Mouse (Mus musculus): ENCODE results near the gene Stx4a. TPM values are rescaled to one million over a fixed set of nuclear protein-coding genes. Genes with fewer than 3 reads are reported as not detected.
"Not testable (repeated sequence)": the region's sequence is repeated elsewhere in the genome, so short reads cannot be mapped to it uniquely, and the experiment has no call there.

Stx4a gene
- total and polyA plus RNA-seq, 2 experiments from 2014 or later, result 7.5 to 20.4 TPM

DNA sequence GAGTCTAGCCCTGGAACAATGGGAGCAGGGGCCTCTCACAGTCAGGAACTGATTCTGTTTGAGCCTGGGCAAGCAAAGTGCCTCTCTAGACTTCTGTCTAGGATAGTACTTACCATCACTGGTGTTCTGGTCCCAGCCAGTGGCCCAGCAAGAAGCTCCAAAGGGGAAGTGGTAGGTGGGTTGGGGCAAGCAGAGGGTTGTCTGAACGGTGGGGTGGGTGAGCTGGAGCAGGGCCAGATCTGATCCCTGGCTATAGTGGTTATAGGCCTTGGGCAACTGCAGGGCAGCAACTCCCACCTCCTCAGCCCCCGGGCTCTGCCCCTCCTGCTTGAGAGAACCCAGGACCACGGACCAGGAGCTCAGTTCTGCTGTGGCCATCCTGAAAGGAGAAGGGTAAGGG, 64.7 kb downstream of the Stx4a start:
- ATAC-seq, result no peak
- Histone ChIP-seq H3K27ac (ENCODE audit: low read depth, low read length) (no peak overlapping the region), H3K4me2 (ENCODE audit: low read depth) (no peak overlapping the region), H3K4me1 (ENCODE audit: insufficient read depth) (no peaks in the 10 kb centered on the region), H3K9me3 (ENCODE audit: low read length) (no peaks in the 10 kb centered on the region), H3K9ac (no peak overlapping the region), H3K4me3 (ENCODE audit: low read depth, low read length) (no peak overlapping the region), H3K27me3 (ENCODE audit: insufficient read depth, low read length) (no peaks in the 10 kb centered on the region), H3K36me3 (ENCODE audit: insufficient read depth) (peaks cover 67% of the 10 kb centered on the region)
- no peak for DNase-seq
- no peak for TF ChIP-seq CTCF (IDR thresholded peaks at IDR 0.05; ENCODE audit: low read depth)
- WGBS, result 69% methylated on average over 3 of the region's 3 CpGs

DNA sequence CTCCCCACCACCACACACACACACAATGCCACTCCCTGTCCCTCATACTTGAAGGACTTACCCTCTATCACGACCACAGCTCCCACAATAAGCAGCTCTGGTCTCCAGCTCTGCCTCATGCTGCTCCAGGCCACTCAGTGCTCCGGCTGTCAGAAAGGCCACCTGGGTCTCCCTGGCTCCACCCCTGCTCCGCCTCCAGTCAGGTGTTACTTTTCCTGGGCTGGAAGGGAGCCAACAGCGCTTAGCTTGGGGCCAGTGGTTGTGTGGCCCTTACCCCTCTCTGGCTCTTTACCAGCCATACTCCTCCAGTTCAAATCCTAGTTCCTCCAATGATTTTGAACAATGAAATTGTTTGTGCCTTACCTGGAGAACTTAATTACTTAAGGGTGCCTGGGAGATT, 66.7 kb downstream of the Stx4a start, which contains the start of gene Prss53:
TSS of gene Prss53 (minus strand) at position 173 of the 400 bp plus-strand sequence.
- no peaks in the 10 kb centered on the region for H3K27me3 ChIP-seq (ENCODE audit: insufficient read depth, low read length)
- peaks cover 5% of the 10 kb centered on the region; the same call in 1 of the 2 replicates for H3K4me1 ChIP-seq (ENCODE audit: insufficient read depth)
- ATAC-seq (no peak), DNase-seq (no peak)
- no peak within 1 kb of the TSS for H3K4me3 ChIP-seq (ENCODE audit: low read depth, low read length)
- no peaks in the 10 kb centered on the region for H3K9me3 ChIP-seq (ENCODE audit: low read length)
- no peak within 1 kb of the TSS for H3K4me2 ChIP-seq (ENCODE audit: low read depth)
- H3K27ac ChIP-seq (ENCODE audit: low read depth, low read length), result no peak within 1 kb of the TSS
- H3K9ac ChIP-seq, result no peak within 1 kb of the TSS
- 36% methylated on average over 4 of the region's 4 CpGs for WGBS
- TF ChIP-seq CTCF (IDR thresholded peaks at IDR 0.05; ENCODE audit: low read depth), result no peak
- H3K36me3 ChIP-seq (ENCODE audit: insufficient read depth), result peaks cover 50% of the 10 kb centered on the region

GRCm38 (mm10) chr7:127894480-127894879, 70.4 kb downstream of the Stx4a start:
- ATAC-seq, result no peak
- WGBS, result 86% methylated on average over 5 of the region's 5 CpGs
- peaks cover 6% of the 10 kb centered on the region; the same call in 1 of the 2 replicates for H3K4me1 ChIP-seq (ENCODE audit: insufficient read depth)
- DNase-seq, result no peak
- peak overlapping the region; percentile 71; the same call in 1 of the 2 replicates for H3K4me2 ChIP-seq (ENCODE audit: low read depth)
- H3K9me3 ChIP-seq (ENCODE audit: low read length), result no peaks in the 10 kb centered on the region
- no peak overlapping the region for H3K9ac ChIP-seq
- TF ChIP-seq CTCF (IDR thresholded peaks at IDR 0.05; ENCODE audit: low read depth), result no peak
- peaks cover 17% of the 10 kb centered on the region for H3K36me3 ChIP-seq (ENCODE audit: insufficient read depth)
- H3K27me3 ChIP-seq (ENCODE audit: insufficient read depth, low read length), result no peaks in the 10 kb centered on the region
- H3K27ac ChIP-seq (ENCODE audit: low read depth, low read length), result no peak overlapping the region
- no peak overlapping the region for H3K4me3 ChIP-seq (ENCODE audit: low read depth, low read length)

DNA sequence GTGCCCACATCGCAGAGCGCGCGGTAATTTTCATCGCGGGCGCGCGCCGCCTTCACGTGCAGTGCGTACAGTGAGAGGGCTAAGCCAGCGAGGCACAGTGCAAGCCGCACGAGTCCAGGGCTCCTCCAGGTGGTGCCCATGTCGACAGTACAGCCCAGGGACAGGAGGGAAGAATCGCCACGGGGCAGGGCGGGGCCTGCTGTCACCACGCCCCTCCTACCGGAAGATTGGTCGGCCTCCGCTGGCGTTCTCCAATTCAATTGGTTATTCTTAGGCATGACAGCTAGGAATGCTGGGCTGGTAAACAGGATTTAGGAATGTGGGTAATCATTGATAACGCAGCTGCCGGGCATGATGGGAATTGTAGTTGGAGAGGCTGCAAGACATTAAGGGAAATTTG, 71.3 kb downstream of the Stx4a start, which contains the start of the genes Gm21974 and Vkorc1:
TSS of gene Gm21974 (minus strand) at position 13 of the 400 bp plus-strand sequence.
TSS of gene Vkorc1 (minus strand) at position 176 of the 400 bp plus-strand sequence.
- WGBS, result under 1% methylated on average over 26 of the region's 26 CpGs
- peak within 1 kb of the TSS; percentile 71 for H3K4me2 ChIP-seq (ENCODE audit: low read depth)
- H3K9ac ChIP-seq, result peak within 1 kb of the TSS; percentile 67
- ATAC-seq (peak; percentile 99), DNase-seq (peak; percentile 95)
- H3K27me3 ChIP-seq (ENCODE audit: insufficient read depth, low read length), result no peaks in the 10 kb centered on the region
- peaks cover 6% of the 10 kb centered on the region; the same call in 1 of the 2 replicates for H3K4me1 ChIP-seq (ENCODE audit: insufficient read depth)
- peak; percentile 57 for TF ChIP-seq CTCF (IDR thresholded peaks at IDR 0.05; ENCODE audit: low read depth)
- peaks cover 15% of the 10 kb centered on the region; the same call in 1 of the 2 replicates for H3K36me3 ChIP-seq (ENCODE audit: insufficient read depth)
- H3K9me3 ChIP-seq (ENCODE audit: low read length), result no peaks in the 10 kb centered on the region
- peak within 1 kb of the TSS; percentile 80 for H3K27ac ChIP-seq (ENCODE audit: low read depth, low read length)
- peak within 1 kb of the TSS; percentile 61 for H3K4me3 ChIP-seq (ENCODE audit: low read depth, low read length)

- not testable (repeated sequence) for H3K9ac ChIP-seq; H3K4me1 ChIP-seq (ENCODE audit: insufficient read depth); H3K27ac ChIP-seq (ENCODE audit: low read depth, low read length); DNase-seq; H3K27me3 ChIP-seq (ENCODE audit: insufficient read depth, low read length); ATAC-seq; H3K9me3 ChIP-seq (ENCODE audit: low read length)
- Histone ChIP-seq H3K36me3 (ENCODE audit: insufficient read depth) (peaks cover 12% of the 10 kb centered on the region; the same call in 1 of the 2 replicates), H3K4me2 (ENCODE audit: low read depth) (peak overlapping the region; percentile 71), H3K4me3 (ENCODE audit: low read depth, low read length) (peak overlapping the region; percentile 61; the same call in 1 of the 2 replicates)
- 75% methylated on average over 7 of the region's 7 CpGs for WGBS
Measured at GRCm38 (mm10) chr7:127895891-127896290, 71.8 kb downstream of the Stx4a start.

- ATAC-seq (no peak), DNase-seq (peak; percentile 57)
- H3K4me3 ChIP-seq (ENCODE audit: low read depth, low read length), result no peak overlapping the region
- peaks cover 9% of the 10 kb centered on the region; the same call in 1 of the 2 replicates for H3K36me3 ChIP-seq (ENCODE audit: insufficient read depth)
- H3K4me1 ChIP-seq (ENCODE audit: insufficient read depth), result peaks cover 6% of the 10 kb centered on the region; the same call in 1 of the 2 replicates
- H3K27ac ChIP-seq (ENCODE audit: low read depth, low read length), result no peak overlapping the region
- H3K9me3 ChIP-seq (ENCODE audit: low read length), result no peaks in the 10 kb centered on the region
- no peaks in the 10 kb centered on the region for H3K27me3 ChIP-seq (ENCODE audit: insufficient read depth, low read length)
- no peak overlapping the region for H3K9ac ChIP-seq
- H3K4me2 ChIP-seq (ENCODE audit: low read depth), result no peak overlapping the region
- TF ChIP-seq CTCF (IDR thresholded peaks at IDR 0.05; ENCODE audit: low read depth), result peak; percentile 70
- WGBS, result 61% methylated on average over 13 of the region's 13 CpGs
Measured at GRCm38 (mm10) chr7:127896384-127896783, 72.3 kb downstream of the Stx4a start.

DNA sequence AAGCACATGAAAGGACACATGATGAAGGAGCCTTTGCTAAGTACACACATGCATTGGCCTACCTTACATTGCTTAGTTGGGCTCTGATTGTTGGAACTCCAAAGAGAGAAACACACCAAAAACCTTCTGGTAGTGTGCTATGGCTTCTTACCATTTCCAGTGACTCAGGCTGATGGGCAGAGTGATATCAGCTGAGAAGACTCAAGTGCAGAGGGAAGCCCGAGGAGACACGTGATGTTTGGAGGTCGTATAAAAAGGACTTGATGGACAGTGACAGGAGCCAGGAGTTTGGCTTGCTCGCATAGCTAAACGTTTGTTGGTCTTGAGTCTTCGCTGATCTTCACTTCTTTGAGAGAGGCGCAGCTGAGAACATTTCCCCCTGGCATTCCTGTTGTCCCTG, 73.4 kb downstream of the Stx4a start:
- Histone ChIP-seq H3K4me2 (ENCODE audit: low read depth) (no peak overlapping the region), H3K27me3 (ENCODE audit: insufficient read depth, low read length) (no peaks in the 10 kb centered on the region), H3K9me3 (ENCODE audit: low read length) (no peaks in the 10 kb centered on the region), H3K4me3 (ENCODE audit: low read depth, low read length) (no peak overlapping the region), H3K36me3 (ENCODE audit: insufficient read depth) (peaks cover 8% of the 10 kb centered on the region; the same call in 1 of the 2 replicates), H3K4me1 (ENCODE audit: insufficient read depth) (peaks cover 6% of the 10 kb centered on the region; the same call in 1 of the 2 replicates), H3K27ac (ENCODE audit: low read depth, low read length) (no peak overlapping the region), H3K9ac (no peak overlapping the region)
- ATAC-seq (no peak), DNase-seq (no peak)
- WGBS, result 88% methylated on average over 7 of the region's 7 CpGs
- no peak for TF ChIP-seq CTCF (IDR thresholded peaks at IDR 0.05; ENCODE audit: low read depth)

Measured in forebrain, postnatal 0 days (tissue).